Mouse (Mus musculus) common myeloid progenitor, adult 5-6 weeks (primary cell): ENCODE data around the gene Gramd1b. TPM values are rescaled to one million over a fixed set of nuclear protein-coding genes. Genes with fewer than 3 reads are reported as not detected.

Experiments used
- ATAC-seq: replicated peaks from 2 replicates; pipeline ENCODE4 v1.8.0; 2016; ENCODE audit warnings: low read depth, mild to moderate bottlenecking, moderate TSS enrichment, inconsistent platforms; ENCODE audit not compliant: poor library complexity, severe bottlenecking
- total RNA-seq: library from RNA; stranded (forward); fragments of 200-1000, 187-1606 nt; gene quantifications from 2 replicates; pipeline ENCODE4 v1.2.3, GENCODE M21; 2017

Gene Gramd1b
- total RNA-seq, 1 experiment from 2014 or later, result 8.5 TPM

DNA sequence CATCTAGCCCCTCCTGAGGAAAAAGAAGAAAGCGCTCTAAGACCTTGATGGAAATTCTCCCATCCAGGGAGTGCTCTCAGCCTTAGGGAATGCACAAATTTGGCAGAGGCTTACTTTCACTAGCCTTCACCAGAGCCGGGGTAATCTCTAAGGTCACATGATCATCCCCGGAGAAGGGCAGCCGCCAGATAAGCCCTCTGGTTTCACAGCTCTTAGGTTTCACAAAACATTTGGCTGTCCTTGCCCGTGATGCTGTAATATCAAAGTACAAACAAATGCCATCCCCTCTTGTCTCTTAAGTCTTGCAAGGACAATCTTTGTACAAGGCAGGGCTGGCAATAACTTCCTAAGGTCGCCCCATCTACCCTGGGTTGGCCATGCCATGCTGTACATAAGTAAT is 70.4 kb downstream of the Gramd1b start:
- peak; percentile 33 for ATAC-seq

- ATAC-seq, result no peak
Observed at GRCm38 (mm10) chr9:40459304-40460280, 71.6 kb downstream of the Gramd1b start.

GRCm38 (mm10) chr9:40458559-40459303 is 72.5 kb downstream of the Gramd1b start:
- no peak for ATAC-seq

- peak; percentile 36 for ATAC-seq
Observed at GRCm38 (mm10) chr9:40457448-40457847, 73.7 kb downstream of the Gramd1b start.

- no peak for ATAC-seq
Observed at GRCm38 (mm10) chr9:40456191-40456590, 75.0 kb downstream of the Gramd1b start.

GRCm38 (mm10) chr9:40455336-40456185 is 75.6 kb downstream of the Gramd1b start:
- peak; percentile 67 for ATAC-seq

DNA sequence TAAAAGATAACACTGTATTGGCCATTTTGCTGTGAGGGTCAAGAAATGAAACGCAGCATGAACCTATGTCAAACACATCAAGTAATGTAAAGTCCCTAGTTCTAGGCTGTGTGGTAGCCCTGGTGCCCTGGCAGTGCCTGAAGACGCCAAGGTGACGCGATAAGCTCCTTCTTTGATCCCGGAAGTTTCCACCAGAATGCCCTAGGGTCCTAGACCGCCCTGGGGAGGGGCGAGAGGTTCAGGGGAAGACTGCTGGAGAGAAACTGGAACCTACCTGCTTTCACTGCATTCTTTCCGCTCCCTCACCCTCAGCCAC is 76.2 kb downstream of the Gramd1b start:
- no peak for ATAC-seq

GRCm38 (mm10) chr9:40453889-40454288 is 77.3 kb downstream of the Gramd1b start:
- no peak for ATAC-seq

- ATAC-seq, result no peak
Observed at GRCm38 (mm10) chr9:40452208-40452607, 79.0 kb downstream of the Gramd1b start.

DNA sequence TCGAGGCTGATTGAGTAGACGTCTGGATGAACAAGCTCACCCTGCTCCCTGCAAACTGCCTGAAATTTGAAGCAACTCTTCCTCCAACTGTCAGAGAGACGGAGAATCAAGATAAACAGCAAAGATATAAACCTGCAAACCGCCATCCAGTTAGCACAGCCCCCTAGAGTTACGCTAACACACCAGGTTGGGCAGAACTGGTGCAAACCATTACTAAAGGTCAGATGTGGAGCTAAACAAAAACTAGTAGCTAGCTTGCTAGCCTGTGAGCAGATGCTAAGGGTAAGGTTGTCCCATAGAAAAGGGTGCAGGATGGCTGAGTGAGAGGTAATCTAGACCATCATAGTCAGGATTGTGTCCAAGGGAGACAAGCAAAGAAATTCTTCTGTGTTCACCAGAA is 80.4 kb downstream of the Gramd1b start:
- ATAC-seq, result no peak

- ATAC-seq, result no peak
Observed at GRCm38 (mm10) chr9:40450417-40450714, 80.8 kb downstream of the Gramd1b start.

GRCm38 (mm10) chr9:40449610-40450416 is 81.4 kb downstream of the Gramd1b start:
- peak; percentile 80 for ATAC-seq

- ATAC-seq, result no peak
Observed at GRCm38 (mm10) chr9:40448646-40449243, 82.4 kb downstream of the Gramd1b start.

- no peak for ATAC-seq
Observed at GRCm38 (mm10) chr9:40447265-40447664, 83.9 kb downstream of the Gramd1b start.

- ATAC-seq, result no peak
Observed at GRCm38 (mm10) chr9:40444961-40445360, 86.2 kb downstream of the Gramd1b start.

DNA sequence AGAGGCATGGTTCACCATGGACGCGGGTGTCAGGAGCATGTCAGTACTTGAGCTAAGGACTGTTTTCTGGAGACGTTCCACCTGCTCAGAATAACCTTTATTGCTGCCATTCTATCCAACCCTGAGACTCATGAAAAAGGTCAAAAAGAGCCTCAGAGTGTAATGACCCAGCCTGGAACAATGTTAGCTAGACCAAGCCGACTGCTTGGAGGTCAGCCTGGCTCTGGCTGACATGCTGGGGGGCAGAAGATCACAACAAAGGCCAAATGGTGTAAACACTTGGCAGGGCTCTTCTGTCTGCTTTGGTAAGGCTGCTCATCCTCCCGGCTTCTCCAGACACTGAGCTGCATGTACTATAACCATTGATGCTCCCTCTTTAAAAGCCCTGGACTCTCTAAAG is 88.4 kb downstream of the Gramd1b start:
- no peak for ATAC-seq

- ATAC-seq, result 0 out of 2 replicates have a peak, but pooled peaks have one; percentile 42
Observed at GRCm38 (mm10) chr9:40439973-40440687, 91.1 kb downstream of the Gramd1b start.

GRCm38 (mm10) chr9:40438731-40439526 is 92.3 kb downstream of the Gramd1b start:
- ATAC-seq, result no peak
